Mouse (Mus musculus): ENCODE measurements around the gene Gm10300.

Gene Gm10300

DNA sequence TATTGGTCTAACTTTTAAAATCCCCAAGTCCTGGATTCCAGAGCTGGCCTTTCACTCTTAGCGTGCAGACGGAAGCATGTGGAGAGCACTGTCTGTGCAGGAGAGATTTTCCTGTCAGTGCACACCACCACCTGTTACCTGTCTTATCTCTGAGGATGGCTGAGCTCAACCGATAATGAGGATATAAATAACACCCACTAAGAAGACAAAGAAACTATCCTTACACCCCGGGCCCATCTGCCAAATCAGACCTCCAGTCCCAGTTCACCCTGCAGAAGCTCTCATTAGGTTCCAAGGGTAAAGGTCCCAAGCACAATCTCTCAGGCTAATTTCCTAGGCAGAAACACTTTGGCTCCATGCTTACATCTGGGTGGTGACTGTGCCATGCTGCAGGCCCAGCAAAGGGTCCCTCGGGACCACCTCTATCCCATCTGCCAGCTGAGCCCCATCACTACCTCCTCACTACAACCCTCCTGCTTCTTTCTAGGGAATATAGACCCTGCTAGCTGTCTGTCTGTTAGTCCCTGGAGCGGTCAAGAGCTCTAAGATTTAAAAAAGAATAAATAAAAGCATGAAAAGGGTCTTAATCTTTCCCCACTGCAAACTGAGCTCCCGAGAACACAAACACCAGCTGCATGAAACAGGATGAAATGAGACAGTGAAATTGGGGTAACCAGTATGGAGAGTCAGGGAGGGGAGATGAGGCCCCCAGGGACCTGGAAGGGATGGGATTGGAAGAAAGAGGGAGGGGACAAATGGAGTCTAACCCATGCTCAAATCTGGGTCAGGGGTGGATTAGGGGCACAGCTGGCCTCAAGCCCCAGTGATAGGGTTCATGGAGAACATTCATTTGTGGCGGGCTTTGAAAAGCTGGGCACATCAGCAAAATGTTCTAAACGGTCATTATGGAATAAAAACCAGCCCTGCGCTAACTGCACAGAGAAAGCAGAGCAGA is 22.9 kb upstream of the Gm10300 start:
- DNase-seq (ENCODE audit: low read depth, low spot score): peak; percentile 76

DNA sequence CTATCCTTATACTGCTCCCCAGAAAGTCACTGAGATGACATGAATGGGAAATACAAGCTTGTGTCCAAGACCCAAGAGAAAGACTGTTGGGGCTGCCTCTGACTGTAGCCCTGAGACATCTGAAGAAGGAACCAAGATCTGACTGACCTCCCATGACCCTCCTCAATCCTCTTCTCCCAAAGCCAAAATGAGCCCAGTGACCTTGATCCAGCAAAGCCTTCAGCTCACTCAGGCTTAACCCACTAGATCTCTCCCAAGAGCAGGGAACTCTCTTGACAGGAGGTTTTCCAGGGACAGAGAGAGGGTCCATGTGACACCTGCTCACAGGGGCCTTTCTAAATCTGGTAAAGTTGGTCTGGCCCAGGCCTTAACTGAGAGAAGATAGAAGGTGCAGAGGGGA is 17.2 kb upstream of the Gm10300 start:
- DNase-seq (ENCODE audit: low read depth, low spot score): peak; percentile 76

DNA sequence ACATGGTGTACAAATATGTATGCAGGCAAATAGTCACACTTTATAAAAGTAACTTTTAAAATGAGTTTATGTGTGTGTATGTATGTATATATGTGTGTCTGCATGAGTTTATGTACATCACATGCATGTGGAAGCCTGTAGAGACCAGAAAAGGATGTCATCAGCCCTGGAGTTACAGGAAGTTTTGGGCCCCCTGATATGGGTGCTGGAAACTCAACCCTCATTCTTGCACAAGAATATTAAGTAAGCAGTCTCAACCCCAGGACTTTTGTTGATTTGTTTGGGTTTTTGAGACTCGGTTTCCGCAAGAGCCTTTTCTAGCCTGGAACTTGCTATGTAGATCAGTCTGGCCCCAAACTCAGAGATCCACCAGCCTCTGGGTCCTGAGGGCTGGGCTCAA is 15.0 kb upstream of the Gm10300 start:
- DNase-seq (ENCODE audit: low read depth, low spot score): no peak

DNA sequence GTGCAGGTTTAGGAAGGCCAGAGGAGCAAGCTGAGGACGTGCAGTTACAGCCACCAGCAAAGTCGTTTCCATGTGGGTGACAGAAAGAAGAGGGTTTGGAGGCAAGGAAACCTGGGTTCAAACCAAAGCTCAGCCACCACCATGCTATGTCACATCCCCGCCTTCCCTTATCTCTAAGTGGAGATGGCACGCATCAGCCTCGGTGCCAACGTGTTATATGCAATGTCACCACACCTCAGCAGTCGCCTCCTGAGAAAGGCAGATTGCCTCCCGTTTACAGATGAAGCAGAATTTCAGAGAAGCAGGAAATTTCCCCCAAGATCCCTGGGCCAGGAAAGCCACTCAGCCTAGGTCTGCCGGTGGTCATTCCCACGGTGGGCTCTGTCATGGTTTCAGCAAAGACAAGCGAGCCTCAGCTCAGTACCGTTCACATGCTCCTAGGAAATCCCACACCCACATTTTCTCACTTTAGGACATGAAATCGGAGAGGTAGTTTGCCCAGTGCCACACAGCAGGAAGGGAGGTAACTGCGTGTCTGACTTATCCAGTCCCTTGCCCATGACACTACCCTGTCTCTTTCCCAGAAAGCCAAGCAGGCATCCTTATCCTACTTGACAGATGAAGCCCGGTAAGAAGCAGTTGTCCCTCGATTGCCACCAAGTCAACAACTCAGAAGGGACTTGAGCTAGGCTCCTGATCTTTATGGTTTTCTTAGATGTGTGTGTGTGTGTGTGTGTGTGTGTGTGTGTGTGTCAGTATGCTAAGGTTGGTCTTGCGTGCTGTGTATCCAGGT is 14.3 kb upstream of the Gm10300 start:
- no peak for DNase-seq (ENCODE audit: low read depth, low spot score)

DNA sequence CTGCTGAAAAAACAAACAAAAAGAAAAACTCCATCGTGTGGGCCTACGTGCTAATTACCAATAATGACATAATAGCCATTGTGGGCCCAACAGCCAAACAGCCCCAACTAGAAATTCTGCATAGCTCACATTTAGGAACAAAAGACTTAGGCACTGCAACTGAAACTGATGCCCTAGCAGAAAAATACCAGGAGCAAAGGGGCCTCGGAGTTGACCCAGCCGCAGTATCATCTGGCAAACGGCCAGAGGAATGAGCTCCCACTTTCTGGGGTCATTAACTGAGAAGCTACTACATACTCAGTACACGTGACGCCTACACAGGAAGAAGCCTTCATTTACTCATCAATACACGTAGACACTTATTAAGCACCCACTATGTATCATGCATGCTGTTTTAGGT is 12.2 kb upstream of the Gm10300 start:
- no peak for DNase-seq (ENCODE audit: low read depth, low spot score)

DNA sequence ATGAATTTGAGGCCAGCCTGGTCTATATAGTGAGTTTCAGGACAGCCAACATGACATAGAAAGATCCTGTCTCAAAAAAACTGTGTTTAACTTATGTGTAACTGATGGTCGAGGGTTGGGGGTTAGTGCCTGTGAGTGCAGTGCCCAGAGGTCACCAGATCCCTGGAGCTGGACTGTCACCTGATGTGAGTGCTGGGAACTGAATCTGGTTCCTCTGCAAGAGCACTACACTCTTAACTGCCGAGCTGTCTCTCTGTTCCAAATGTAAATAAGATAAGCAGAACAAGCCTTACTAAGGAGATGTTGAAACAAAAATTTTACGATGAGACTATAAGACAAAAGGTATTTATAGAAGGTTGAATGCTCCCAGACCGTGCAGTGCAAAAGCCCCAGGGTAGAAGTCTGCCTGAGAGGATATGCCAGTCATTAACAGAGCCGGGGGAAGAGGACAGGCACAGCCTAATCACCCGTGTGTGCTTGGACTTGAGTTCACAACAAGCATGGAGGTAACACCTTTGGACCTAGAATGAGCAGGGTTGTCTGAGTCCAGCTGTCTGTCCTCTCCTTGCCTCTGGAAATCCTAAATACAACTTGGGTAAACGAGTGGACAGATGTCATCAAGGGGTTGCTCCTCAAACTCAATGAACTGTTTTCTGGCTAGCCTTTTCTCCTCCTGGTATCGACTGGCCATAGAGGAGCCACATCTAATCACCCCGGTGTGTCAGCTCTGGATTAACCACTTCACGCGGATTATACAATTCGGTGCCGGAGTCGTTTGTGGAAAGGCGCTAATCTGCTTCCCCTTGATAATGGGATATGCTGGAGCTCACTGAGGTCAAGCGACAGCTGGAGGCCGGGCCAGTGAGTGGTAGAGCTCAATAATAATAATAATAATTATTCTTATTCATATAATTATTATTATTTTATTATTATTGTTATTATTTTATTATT is 11.3 kb upstream of the Gm10300 start:
- DNase-seq (ENCODE audit: low read depth, low spot score): peak; percentile 83

DNA sequence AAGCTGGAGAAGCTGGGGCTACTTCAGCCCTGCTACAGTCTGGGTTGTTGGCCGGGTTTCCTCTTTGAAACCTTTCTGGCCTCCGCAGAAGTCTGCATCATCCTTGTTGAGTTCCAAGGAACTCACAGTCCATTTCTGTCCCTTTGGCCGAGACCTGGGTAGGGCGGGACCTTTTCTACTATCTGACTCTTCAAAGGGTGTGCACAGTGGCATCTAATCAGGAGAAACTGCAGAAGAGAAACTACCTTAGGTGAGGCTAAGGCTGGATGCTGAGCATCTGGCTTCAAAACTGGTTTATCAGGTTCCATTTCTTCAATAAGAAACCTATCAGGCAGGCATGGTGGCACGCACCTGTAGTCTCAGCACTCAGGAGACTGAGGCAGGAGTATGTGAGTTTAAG is 9.9 kb upstream of the Gm10300 start:
- no peak for DNase-seq (ENCODE audit: low read depth, low spot score)

DNA sequence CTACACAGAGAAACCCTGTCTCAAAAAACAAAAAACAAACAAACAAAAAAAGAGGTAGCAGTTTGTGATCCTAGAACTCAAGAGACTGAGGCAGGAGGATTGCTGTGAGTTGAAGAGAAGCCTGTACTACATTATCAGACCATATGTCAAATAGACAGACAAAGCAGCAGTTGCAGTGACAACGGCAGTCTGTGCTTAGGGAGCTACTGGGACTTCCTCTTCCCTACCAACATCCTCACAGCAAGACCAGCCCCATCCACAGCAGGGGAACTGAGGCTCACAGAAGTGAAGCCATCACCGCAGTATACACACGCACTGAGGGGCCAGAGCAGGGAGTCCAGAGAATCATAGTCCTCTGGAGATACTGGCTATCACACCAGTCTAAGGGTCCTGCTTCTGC is 8.9 kb upstream of the Gm10300 start:
- no peak for DNase-seq (ENCODE audit: low read depth, low spot score)

DNA sequence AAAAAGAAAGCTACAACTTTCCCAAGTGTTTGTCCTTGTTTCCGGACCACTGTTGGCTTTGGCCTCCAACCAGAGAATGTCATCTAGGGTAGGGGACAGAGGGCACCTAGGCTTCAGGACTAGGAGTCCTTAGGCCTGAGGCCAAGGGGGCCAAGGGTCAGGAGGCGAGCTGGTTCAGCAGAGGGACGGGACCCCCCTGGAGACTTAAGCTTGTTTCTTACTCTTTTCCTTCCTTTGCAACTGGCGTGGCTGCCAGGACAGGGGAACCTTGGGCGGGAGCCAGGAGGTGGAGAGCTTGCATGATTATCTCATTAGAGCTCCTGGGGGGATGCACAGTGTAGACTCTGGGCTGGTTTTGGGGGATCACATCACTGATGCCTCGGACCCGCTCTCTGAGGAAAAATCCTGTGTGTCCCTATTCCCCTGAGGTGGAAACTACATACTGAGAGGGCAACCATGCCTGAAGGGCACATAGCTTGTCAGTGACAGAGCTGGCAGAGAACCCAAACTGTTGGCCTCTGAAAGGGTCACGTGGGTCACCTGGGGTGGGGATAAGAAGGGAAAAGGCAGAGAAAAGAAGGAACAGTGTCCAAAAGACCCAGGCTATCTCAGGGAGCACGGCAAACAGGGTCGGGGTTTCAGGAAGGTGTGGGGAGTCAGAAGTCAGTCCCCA is 8.3 kb upstream of the Gm10300 start:
- no peak for DNase-seq (ENCODE audit: low read depth, low spot score)

DNA sequence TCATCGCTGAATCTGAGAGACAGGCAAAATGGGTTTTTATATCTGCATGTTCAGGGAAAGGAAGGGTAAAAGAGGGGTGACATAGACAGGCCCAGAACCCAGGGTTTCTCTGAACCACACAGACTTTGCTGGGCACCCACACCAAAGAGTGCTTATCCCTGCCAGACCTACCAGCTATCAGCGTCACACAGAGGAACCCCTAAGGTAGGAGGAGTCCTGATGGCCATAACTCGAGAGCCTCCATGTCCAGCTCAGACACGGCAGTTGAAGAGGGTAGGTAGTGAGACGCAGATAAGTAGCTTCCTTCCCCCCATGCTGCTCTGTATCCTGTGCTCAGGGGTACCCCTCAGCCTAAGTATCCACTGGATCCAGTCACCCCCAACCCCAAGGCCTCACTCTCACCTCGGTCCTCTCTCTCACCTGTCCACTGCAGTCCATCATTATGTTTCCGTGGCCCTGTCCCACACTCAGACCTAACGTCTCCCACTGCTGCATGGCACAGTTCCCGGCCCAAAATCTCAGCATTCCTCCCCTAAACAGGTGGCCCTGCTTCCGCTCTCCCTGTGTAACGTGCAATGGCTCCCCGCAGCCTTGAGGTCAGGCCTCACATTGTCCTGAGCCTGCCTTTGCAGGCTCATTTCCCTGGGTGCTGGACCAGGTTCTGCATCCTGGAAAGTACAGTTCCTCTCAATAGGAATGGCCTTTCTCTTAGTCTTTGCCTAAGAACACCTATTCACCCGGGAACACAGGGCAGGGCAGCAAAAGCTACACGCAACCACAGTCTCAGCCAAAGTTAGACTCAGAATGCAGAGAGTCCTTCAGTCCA is 7.2 kb upstream of the Gm10300 start:
- DNase-seq (ENCODE audit: low read depth, low spot score): no peak

DNA sequence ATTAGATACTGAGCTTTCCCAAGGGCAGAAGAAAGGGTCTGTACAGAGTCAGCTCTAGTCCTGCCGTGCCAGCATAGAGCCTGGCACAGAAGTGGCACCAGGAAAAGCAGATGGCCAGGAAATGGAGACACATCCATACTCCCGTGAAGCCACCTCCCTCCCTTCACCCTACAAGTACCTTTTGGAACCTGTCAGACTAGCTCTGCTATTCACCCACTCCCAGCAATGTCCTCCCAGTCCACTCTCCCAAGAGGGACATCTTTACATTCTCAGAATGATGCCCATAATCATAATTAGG is 6.6 kb upstream of the Gm10300 start:
- DNase-seq (ENCODE audit: low read depth, low spot score): no peak

DNA sequence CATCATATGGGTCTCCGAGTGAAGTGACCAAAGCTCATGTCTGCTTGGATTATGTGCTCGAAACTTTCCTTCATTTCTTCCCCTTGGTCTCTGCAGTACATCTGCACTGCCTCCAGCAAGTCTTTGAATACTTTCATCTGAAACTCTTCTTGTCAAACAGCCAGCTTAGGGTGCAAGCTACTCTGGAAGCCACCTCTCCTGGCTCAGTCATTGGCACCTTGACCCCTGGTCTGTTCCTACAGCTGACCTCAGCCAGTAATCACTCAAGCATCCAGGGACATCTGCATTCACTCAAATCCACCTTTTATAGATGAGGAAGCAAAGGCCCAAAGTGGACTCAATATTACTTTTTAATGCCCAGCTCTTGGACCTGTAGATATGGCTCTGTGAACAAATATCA is 2.8 kb upstream of the Gm10300 start:
- DNase-seq (ENCODE audit: low read depth, low spot score): no peak

DNA sequence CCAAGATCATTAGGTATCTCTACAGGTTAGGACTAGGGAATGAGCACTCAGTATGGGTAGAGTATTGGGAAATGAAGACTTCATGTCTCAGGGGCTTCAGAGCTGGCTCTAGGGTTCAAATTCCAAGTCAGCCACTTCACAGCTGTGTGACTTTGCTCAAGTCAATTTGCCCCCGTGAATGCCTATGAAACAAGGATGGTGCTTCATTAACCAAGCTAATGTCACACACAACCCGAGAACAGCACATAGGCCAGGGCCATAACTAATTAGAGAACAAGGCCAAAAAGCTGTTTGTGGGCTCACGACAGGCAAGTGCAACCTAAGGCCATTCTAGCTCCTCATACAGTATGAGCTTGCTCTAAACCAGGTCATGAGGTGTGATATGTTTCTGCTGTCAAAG is 2.3 kb upstream of the Gm10300 start:
- no peak for DNase-seq (ENCODE audit: low read depth, low spot score)

DNA sequence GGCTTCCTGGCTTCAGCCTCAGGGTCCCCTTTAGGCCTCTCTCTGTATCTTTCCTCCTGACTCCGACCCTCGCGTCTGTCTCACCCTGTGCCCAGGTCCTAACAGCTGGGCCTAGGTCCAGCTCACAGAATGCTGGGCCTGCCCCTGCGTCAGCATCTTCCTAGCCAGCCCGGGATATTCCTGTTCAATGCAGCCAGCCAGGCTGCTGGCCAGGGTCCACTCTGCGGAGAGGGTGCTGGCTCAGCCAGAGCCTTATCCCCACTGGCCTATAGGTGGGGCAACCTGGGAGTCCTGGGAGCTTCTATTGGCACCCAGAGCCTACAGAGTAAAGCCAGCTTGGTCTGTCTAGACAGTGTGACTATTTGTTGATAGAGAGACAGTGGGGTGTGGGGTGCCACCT is 1.6 kb upstream of the Gm10300 start:
- no peak for DNase-seq (ENCODE audit: low read depth, low spot score)

DNA sequence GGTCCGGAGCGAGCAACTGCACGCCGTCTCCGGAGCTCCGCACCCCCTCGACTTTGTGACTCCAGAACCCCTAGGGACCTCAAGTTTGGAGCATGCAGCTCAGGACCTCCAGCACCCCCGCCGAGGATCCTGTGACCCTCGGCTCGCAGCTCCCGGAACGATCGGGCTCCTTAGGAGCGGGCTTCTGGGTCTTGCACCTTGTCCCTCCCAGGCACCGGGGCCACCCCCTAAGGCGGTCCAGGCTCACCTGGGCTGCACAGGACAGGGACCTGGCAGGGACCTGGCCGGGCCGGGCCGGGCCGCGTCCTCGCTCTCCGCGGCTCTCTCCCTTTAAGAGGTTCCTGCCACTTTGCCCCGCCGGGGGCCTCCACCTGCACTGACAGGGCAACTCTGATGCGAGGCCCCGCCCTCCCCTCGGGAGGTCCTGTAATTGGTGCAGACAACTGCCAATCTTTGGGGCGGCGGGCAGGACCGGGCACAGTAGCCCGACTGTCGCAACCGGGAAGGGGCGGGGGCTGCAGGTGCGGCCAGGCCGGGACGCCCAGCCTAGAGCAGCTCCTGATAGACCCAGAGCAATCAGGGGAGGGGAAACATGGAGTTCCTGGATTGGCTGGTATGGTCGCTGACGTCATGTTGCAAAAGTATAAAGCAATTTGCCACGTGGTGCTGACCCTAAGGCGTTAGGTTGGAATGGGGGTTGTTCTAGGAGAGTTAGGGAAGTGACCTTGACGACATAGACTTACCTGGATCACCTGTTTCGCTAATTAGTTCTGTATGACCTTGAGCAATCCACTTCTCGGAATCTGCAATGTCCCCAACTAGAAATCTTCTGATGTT is 654 bp downstream of the Gm10300 start, which contains the start of gene Epb41:
Gene Epb41 (minus strand): TSS at position 389 of the 837 bp plus-strand sequence.
- DNase-seq (ENCODE audit: low read depth, low spot score): peak; percentile 96

DNA sequence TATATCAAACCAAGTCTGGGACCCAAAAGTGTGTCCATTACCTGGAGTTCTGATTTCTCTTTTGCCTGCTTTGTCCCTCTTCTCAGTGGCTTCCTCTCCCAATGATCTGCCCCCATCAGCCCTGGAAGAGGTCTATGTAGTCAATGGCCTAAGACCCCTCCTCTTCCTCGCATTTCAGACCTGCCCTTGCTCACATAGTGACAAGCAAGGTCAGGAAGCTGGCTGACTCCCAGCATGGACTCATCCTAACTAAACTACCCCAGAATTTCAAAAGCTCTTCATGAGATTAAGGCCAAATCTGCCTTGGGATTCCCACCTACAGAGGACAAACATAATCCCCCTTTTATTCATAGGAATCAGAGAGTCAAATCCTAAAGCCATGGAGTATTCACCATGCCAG is 1.3 kb downstream of the Gm10300 start:
- no peak for DNase-seq (ENCODE audit: low read depth, low spot score)

DNA sequence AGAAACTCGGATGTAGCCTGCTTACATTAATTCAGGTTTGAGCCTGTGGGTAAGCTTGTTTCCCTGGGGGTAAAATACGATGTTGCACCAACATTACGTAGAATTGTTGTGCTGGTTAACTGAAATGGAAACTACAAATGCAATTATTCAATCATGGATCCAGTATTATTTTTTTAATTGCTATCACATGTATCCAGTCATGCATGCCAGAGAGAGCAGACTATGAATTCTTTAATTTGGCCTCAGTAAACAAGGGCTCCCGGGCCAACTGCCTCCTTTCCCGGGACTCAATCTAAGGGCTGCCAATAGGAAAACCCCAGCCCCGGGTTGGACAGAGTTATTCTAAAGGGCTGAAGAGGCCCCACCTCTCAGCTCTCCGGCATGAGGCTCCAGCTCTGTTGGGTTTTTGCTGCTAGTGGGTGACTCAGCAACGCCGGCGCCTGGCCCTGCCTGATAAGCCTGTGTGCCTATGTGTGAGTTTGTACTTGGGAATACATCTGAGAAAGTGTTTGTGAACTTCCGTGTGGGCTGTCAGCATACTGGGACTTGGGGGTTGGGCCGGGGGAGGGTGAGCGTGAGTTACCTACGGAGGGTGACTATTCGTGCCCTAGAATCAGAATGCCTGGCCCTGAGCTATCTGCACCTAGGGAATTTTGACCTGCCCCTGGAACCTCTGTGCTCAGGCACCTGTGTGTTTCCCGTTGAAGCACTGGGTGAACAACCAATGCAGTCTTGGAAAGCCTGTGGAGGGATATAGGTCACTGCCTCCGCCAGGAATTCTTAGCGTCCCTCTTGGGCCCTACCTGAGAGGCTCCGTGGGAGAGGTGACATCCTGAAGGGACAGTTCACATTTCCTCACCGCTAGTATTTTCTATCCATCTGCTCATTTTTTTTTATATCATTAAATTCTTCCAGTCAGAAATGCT is 2.2 kb downstream of the Gm10300 start:
- DNase-seq (ENCODE audit: low read depth, low spot score): no peak

DNA sequence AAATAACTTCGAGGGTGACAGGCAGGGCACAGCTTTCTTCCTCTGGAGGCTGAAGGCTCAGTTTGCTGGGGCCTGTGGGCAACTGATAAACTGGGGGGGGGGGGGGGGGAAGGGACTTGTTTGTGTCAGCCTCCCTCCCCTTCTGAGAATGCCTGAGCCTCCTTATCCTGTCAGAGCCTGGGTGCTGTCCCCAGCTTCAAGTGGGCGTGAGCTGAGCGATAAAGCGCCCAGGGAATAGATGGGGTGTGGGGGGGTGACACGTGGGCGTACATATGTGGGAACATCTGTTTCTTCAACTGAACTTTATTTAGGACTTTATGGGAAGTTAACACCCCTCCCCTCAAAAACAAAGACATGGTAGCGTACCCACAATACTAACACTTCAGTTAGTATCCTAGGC is 2.9 kb downstream of the Gm10300 start:
- no peak for DNase-seq (ENCODE audit: low read depth, low spot score)
